Mouse (Mus musculus) liver (tissue): ENCODE measurements around the gene Itprid1.

Source experiments
- DNase-seq: peaks from one replicate; pipeline ENCODE4 v3.0.0-alpha.2; 2020; ENCODE audit warnings: mixed read lengths

The Itprid1 gene

DNA sequence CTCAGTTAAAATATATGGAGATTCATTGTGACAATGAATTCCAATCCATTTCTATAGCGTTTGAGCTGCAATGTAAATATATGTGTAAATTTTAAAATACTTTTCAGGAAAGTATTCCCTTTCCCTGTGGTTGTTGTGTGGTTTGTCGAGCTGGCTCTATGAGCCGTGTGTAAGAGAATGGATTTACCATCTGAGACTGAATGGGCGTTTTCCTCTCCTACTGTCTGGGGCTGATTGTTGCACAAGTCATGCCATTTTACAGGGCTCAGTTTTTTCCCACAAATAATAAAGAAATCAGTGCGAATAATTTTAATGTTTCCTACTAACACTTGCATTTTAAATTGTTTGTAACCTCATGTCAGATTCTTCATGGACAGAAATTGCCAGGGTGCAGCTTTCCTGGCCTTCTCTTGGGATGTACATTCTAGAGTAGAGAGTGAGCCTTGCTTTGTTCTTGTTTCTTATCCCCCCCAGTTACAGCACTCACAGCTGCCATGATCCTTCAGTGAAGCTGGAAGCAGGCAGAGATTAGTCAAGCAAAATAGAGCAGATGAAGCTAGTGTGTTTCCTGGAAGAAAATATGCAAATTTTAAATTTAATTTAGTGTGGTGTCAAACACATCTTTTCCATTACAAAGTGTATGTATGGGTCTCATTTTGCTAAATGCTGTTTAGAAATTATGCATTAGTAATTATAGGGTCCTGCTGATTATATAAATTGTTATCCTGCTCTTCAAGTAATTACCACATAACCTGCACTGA, 65.1 kb downstream of the Itprid1 start:
- no peak for DNase-seq

GRCm38 (mm10) chr6:55902329-55902605, 65.6 kb downstream of the Itprid1 start:
- no peak for DNase-seq

DNA sequence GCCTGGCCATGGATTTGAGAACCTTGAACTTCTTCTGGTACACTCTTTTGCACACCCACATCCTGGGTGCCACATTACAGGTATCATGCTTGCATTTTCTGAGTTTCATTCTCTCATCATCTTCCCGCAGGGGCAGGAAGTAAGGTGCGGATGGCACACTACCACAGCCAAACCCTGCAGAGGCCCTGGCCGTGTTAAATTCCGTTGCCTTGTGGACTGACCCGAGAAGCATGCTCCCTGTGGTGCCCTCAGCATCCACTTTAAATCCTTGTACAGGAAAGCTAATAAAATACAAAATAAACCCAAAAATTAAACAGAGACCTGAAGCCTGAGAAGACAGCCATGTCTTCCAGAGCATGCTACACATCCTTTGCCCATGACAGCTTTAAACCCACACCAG, 82.5 kb downstream of the Itprid1 start:
- no peak for DNase-seq

- DNase-seq: no peak
Observed at GRCm38 (mm10) chr6:55920282-55920720, 83.6 kb downstream of the Itprid1 start.

DNA sequence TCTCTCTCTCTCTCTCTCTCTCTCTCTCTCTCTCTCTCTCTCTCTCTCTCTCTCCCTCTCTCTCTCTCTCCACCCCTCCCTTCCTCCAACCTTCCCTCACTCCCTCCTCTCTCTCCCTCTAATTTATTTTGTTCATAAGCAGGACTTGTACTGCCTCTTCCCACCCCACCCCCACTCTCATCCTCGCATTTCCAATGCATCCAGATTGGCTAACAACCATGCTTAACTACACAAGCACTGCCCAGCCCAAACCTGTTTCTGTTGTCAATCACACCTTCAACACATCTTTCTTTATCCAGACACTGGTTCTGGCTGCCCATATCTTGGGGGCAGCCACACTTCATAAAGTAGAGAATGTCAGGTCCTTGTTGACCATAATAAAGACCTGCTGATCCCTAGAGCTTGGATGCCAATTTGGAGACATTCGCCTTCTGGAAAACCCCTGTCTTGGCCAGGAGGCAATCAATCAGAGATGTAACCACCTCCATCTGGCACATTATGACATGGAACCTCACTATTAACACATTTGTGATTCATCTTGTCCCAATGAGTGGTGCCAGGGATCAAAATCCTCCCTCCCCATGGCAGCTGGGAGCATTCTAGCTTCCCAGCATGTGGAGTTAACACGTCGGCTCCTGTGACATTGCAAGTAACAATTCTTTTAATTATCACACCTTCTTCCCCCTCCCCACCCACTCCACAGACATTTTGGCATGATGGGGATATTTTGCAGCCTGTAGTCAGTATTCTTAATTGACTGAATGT, 84.4 kb downstream of the Itprid1 start:
- DNase-seq: no peak

DNA sequence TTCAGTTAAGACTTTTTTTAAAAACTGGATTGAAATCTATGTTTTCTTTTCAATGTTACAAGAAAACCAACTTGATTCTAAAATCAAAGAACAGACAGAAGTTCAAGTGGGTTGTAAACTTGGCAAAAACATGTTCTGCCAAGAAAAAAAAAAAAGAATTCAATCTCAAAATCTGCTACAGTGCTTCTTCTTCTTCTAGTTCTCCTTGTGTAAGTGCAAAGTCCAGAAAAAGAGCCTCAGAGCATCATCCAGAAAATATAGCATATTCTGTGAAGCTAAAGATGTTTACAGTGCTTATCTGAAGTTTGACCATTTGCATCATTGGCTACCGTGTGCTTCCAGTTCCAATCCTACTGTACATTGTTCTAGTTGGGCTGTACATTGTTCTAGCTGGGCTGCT, 108.0 kb downstream of the Itprid1 start:
- DNase-seq: no peak

- peak; percentile 26 for DNase-seq
Observed at GRCm38 (mm10) chr6:55950345-55951110, 113.8 kb downstream of the Itprid1 start.

DNA sequence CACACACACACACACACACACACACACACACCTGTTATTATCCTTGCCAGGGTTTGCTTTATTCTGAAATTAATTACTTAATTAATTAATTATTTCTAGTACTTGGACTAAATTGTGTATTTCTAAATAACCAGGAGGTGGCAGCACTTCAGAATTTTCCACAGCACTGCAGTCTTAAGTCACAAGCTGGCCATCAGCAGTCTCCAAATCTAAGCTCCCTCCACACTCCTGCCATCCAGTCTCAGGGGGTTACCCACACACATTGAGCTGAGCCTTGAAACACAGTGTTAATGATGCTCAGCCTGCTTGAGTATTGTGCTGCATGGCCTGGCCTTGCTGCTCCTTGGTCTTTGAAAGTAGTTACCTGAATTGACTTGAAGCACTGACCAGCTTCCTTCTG, 136.3 kb downstream of the Itprid1 start:
- DNase-seq: no peak

GRCm38 (mm10) chr6:55979766-55980165, 143.1 kb downstream of the Itprid1 start:
- no peak for DNase-seq

DNA sequence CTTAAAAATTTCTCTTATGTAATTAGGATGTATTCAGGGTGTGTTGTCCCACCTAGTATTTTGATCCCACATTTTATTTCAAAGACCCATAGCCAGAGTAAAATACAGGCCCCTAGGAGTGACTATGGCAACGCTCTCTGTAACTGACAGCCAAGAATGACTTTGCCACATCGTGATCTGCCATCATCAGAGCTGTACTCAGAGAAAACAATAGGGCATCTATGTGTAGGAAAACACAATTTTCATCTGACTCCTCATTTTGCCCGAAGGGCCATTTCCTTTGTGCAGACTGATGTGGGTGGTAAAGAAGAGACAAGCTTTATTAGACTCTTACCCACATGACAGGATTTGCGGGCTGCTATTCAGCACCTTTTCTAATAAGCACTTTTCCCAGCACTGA, 172.0 kb downstream of the Itprid1 start:
- no peak for DNase-seq

- DNase-seq: no peak
Observed at GRCm38 (mm10) chr6:56012384-56012783, 175.7 kb downstream of the Itprid1 start.

DNA sequence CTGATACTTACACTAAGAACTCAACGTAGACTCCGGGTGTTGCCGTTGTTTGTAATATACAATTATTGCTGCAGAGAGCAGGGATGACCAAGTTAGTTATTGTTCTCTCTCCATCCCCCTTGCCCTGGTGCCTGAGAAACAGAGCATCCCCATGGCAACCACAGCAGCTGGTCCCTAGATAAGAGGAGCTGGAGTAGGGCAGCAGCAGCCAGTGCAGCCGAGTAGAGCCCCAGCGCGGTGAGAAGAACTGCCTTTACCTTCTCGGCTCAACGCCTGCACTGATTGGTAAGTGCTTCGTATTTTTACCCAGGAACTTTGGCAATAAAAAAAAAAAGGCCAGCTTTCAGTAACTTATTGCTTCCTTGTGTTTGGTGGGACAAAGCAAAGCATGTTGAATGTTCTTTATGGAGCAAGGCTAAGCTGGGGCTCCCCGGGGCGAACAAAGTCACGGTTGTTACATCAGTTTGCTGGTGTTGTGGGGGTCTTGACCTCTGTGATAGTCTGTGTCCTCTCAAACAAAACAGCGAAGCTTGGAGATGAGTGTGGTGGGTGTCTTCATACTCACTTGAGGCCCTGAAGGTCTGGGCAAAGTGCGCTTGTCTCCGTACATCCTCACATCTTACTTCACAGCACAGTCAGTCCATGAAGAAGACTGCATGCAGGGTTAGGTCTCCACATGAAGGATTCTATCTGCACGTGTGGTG, 180.7 kb downstream of the Itprid1 start, which contains the start of gene Ppp1r17:
Ppp1r17 (plus strand) TSS at position 207 of the 704 bp plus-strand sequence.
- DNase-seq: no peak

DNA sequence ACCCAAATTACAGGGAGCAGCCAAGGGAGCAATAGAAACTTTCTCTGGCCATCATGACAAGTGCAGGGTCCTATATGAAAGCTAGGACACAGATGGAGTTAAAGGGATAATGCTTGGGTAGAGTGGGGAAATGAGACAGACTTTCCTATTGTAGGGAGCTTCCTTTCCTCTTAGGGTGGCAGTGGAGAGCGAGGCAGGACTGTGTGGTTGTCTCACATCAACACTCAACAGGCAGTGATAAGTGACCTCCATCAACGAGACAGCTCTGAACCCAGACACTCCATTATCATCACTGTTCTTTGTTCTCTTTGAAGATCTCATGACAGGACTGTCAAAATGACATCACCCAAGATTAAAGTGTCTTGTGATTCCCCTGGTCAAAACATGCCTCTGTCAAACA, 182.9 kb downstream of the Itprid1 start:
- DNase-seq: no peak

DNA sequence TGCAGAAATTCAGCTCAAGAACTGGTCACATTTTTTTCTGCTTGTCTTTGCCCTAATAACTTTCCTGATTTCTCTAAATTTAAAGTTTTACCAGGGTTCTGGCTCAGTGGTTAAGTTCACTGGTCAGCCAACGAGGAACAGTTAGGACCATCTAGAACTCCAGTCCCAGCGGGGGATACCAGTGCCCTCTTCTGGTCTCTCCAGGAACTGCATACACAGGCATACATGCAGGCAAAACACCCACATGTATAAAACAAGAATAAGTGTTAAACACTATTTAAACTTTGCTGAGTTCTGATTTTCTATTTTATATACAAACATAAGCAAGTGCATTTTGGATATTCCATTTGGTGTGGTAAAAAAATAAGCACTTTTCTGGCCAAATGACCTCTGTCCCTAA, 188.8 kb downstream of the Itprid1 start:
- no peak for DNase-seq

GRCm38 (mm10) chr6:56027318-56027717, 190.6 kb downstream of the Itprid1 start:
- no peak for DNase-seq

- DNase-seq: no peak
Observed at GRCm38 (mm10) chr6:56027966-56028365, 191.3 kb downstream of the Itprid1 start.
